Mouse (Mus musculus): ENCODE data around the gene Serpina5.

The Serpina5 gene

DNA sequence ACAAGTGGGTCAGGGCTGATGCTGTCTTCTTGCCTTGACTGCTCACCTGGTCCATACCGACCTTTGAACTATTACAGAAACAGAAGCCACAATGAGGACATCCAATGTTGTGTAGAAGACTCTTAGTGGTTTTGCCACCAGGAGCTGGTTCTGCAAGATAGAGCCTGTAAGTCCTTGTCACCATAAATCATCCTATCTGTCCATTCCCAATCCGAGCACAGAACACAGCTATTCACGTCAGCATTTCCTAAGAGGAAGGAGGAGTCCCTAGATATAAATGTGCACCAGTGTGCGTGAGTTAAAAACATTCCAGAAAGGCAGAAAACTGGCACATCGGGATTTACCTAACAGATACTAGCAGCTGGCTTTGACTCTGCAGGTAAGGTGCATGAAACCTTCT, 26.8 kb downstream of the Serpina5 start, which contains the start of gene Serpina3b:
TSS of gene Serpina3b (plus strand) at position 301 of the 400 bp plus-strand sequence.
- no peak for DNase-seq (ENCODE audit: low spot score in 2 of 2)

DNA sequence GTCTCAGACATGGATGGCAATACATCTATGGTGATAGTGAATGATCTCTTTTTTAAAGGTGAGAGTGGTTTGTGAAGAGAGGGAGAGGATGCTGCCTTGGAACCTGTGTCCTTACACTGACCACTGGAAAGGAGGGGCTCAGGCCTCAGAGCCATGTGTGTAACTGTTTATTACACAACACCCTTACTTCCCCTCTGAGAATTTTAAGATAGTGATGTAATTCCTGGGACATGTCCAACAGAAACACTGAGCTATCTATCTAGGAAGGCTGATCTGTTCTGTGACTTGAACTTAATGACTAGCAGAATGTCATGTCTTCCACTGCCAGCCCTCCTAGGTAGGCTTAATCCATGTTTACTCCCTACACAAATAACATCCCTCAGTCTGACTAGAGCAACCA, 30.1 kb downstream of the Serpina5 start:
- no peak for DNase-seq (ENCODE audit: low spot score in 2 of 2)

DNA sequence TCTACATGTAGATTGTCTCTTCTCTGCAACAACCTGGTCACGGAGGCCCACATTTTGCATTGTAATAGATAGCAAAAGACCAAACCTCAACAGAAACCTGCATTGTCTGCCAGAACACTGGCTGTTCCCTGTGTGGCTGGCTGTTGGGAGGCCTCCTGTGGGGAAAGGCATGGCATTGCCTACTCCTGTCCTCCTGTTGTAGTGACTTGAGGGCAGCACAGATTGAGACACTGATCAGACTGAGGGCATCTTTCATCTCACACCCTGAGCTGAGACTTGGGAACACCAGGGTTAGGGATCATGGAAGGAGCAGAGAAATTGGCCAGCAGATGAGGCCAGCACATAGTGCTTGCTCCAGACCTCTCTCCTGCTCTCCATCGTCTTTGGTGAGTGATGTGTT, 37.3 kb downstream of the Serpina5 start:
- no peak for DNase-seq (ENCODE audit: low spot score in 2 of 2)

DNA sequence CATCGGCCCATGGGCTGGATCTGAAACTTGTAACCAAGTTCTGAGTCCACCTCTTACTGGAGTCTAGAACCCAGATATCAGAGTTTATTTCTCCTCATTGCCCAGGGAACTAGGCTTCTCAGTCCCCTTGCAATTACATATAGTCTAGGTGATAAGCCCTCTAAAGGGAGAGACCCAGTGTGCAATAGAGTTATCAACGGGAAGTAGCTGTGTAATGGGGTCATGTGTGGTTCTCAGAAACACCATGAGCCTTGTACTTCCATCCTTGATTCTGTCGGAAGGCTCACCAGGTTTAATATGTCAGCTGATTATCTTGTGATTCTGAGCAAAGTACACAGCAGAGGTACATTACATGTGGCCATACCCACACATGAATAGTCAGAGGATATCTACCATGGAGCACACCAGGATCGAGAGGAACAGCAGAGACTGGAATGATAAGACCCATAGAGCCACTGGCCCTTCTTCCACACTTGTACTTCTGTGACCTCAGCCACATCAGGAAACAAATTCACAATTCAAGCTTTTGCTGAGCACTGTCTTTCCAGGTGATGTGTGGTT, 39.7 kb downstream of the Serpina5 start:
- DNase-seq (ENCODE audit: low spot score in 2 of 2), result no peak

DNA sequence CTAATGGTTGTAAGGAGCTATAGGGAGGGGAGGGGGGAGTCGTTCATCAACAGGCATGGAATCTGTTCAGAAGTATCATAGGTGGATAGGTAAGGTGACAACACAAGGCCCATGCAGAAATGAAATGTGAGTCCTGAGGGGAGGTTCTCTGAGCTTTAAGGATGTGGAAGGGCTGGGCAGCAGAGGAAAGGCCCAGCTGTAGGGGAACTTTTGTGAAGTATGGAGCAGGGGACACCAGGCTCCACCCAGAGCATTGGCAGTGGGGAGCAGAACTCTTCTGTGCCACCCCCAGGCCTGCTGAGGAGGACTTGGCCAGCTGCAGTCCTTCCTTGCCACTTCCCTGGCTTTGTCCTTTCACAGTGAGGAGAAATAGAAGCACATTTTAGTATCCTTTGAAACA, 40.6 kb downstream of the Serpina5 start:
- DNase-seq (ENCODE audit: low spot score in 2 of 2), result no peak

DNA sequence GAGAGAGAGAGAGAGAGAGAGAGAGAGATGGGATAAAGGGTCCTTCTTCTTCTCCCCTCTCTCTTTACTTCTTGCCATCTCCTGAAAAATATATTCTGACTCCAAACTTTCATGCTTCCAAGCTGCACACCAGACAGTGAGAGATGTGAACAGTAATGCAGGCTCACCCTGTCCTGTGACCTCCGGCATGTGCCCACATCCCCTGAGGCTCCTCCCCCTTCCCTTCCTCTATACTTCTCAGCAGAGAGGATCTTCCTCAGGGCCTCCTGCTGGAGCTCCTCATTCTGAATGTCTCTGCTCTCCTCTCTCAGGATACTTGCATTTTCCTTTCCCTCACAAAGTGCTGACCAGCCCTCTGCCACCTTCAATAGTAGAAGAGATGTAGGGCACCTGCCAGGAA, 41.5 kb downstream of the Serpina5 start:
- no peak for DNase-seq (ENCODE audit: low spot score in 2 of 2)

DNA sequence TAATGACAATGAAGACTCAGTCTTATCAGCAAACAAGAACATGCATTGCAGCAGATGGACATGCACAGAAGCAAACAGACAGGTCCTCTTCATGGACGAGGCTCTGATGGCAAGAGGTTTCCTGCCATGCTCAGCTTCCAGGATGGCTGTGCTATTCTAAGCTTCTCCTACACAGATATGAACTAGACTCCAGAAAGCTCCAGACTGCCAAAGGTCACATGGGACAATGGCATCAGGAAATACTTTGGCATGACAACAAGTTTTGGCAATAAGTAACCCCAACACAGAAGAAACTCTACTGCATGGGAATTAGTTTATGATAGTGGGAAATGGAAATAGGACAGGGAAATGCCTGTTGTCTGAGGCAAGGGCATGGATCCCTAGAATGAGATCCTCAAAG, 42.4 kb downstream of the Serpina5 start:
- DNase-seq (ENCODE audit: low spot score in 2 of 2), result no peak

DNA sequence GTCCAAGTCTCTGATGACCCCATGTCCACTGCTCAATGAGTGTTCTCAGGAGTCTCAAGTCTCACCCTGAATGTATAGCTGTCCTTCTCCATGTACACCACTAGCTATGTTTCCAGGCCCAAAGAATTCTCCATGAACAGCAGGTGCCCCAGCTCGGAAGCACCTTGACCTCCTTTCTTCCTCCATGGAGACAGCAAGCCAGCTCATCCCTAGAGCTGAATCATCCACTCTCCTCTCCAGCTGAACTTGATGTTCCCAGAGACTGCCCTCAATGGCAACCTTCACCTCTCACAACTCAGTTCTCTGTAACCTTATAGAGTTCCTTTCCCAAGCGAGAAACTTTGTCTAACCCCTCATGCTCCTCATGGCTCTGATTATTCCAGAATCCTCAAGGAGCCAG, 44.7 kb downstream of the Serpina5 start:
- DNase-seq (ENCODE audit: low spot score in 2 of 2), result no peak

DNA sequence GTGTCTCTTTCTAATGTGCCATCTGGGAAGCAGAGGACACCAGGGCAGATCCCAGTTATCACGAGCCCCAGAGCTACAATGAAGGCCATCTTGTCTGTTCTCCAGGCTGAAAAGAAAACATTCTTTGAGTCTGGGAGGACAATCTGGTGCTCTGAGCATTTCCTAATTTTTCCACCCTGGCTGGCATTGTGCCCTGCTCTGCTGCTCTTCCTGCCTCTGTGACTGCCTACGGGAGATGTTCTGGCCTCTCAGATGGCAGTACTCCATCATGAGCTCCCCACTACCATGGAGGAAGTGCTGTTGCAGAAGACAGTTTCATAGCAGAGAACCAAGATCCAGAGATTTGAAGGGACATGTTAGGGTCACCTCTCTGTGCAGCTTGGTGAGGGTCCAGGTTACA, 51.1 kb downstream of the Serpina5 start:
- DNase-seq (ENCODE audit: low spot score in 2 of 2), result no peak

DNA sequence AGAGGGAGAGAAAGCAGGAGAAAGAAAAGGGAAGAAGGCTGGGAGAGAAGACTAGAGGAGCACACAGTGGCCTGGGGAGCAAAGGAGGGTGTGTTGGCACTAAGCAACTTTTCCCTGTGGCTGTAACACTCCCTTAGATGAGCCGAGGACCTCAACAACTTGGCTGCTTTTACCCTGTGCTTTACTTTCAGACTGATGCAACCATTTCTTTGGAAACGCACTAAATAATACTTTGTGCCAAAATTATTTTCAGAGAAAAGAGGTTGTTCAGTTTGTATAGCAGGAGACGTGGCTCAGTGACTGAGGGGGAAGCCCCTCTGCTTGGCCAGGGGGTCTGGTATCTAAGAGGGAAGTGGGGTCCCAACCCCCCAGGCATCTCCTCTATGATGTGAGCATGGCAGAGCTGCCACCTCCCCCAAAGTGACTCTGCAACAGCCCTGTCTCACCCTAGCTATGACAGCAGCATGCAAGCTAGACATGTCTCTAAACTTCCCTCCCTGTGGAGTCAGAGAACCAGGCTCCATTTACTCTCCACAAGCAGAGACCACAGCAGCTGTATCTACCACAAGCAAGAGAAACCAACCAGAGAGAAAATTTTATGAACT, 52.2 kb downstream of the Serpina5 start:
- DNase-seq (ENCODE audit: low spot score in 2 of 2), result no peak

DNA sequence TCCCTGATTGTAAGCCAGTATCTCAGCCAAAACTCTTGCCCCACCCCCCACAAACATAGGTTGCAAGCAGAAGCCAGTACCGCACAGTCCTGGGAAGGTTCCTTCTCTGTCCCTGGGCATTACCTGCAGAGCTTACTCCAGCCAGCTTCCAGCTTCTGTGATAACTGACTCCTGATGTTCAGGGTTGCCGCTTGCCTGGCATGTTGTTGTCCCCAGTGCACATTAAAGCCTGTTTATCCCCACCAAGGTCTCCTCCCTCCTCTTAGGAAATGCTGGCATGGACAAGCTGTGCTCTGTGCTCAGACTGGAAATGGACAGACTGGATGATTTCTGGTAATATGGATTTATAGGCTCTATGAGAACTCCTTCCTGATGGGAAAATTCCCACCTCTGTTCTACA, 52.7 kb downstream of the Serpina5 start, which contains the start of gene Serpina3c:
TSS of gene Serpina3c (minus strand) at position 215 of the 400 bp plus-strand sequence.
- no peak for DNase-seq (ENCODE audit: low spot score in 2 of 2)
